Mouse (Mus musculus): ENCODE measurements at regions not wholly inside any gene's neighbourhood (a gene's known extent, or its start where the extent isn't known, plus 50 kb on each side); places are given as distances from the start of the nearest gene placed in this dataset.
"Not testable (repeated sequence)": the region's sequence is repeated elsewhere in the genome, so short reads cannot be mapped to it uniquely, and the experiment has no call there.

- not testable (repeated sequence) for DNase-seq
Measured at GRCm38 (mm10) chr17:6489926-6490564, 60.1 kb downstream of the Dynlt1b start.

- DNase-seq = not testable (repeated sequence)
Measured at GRCm38 (mm10) chr17:6490565-6490935, 60.6 kb downstream of the Dynlt1b start.

- DNase-seq = peak; percentile 50
Measured at GRCm38 (mm10) chr17:6492501-6492900, 62.6 kb downstream of the Dynlt1b start.

GRCm38 (mm10) chr17:6492950-6493349, 63.0 kb downstream of the Dynlt1b start:
- DNase-seq = peak; percentile 83

GRCm38 (mm10) chr17:6496491-6496890, 66.6 kb downstream of the Dynlt1b start:
- not testable (repeated sequence) for DNase-seq

- DNase-seq = not testable (repeated sequence)
Measured at GRCm38 (mm10) chr17:6502676-6503075, 72.8 kb downstream of the Dynlt1b start.

- not testable (repeated sequence) for DNase-seq
Measured at GRCm38 (mm10) chr17:6505896-6506295, 76.0 kb downstream of the Dynlt1b start.

- not testable (repeated sequence) for DNase-seq
Measured at GRCm38 (mm10) chr17:6515128-6515527, 85.2 kb downstream of the Dynlt1b start.

- DNase-seq = not testable (repeated sequence)
Measured at GRCm38 (mm10) chr17:6519107-6519506, 82.4 kb upstream of the Dynlt1c start.

- not testable (repeated sequence) for DNase-seq
Measured at GRCm38 (mm10) chr17:6520001-6520400, 81.5 kb upstream of the Dynlt1c start.

GRCm38 (mm10) chr17:6520751-6521150, 80.7 kb upstream of the Dynlt1c start:
- DNase-seq = not testable (repeated sequence)

- DNase-seq = not testable (repeated sequence)
Measured at GRCm38 (mm10) chr17:6522185-6522584, 79.3 kb upstream of the Dynlt1c start.

- not testable (repeated sequence) for DNase-seq
Measured at GRCm38 (mm10) chr17:6538723-6539122, 62.7 kb upstream of the Dynlt1c start.

- DNase-seq = not testable (repeated sequence)
Measured at GRCm38 (mm10) chr17:6547064-6547760, 54.3 kb upstream of the Dynlt1c start.

GRCm38 (mm10) chr17:6547937-6548336, 53.5 kb upstream of the Dynlt1c start:
- not testable (repeated sequence) for DNase-seq

Measured in adrenal gland, postnatal 10 days (tissue).